Mouse (Mus musculus): ENCODE data around the gene Il12b.

Il12b gene

DNA sequence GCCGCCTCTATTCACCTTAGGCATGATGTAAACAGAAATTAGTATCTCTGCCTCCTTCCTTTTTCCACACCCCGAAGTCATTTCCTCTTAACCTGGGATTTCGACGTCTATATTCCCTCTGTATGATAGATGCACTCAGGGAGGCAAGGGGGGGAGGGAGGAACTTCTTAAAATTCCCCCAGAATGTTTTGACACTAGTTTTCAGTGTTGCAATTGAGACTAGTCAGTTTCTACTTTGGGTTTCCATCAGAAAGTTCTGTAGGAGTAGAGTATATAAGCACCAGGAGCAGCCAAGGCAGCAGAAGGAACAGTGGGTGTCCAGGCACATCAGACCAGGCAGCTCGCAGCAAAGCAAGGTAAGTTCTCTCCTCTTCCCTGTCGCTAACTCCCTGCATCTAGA lies at the start of gene Il12b:
Il12b (plus strand) TSS at position 301 of the 400 bp plus-strand sequence.
- no peak for DNase-seq (ENCODE audit: low read depth, low spot score)

DNA sequence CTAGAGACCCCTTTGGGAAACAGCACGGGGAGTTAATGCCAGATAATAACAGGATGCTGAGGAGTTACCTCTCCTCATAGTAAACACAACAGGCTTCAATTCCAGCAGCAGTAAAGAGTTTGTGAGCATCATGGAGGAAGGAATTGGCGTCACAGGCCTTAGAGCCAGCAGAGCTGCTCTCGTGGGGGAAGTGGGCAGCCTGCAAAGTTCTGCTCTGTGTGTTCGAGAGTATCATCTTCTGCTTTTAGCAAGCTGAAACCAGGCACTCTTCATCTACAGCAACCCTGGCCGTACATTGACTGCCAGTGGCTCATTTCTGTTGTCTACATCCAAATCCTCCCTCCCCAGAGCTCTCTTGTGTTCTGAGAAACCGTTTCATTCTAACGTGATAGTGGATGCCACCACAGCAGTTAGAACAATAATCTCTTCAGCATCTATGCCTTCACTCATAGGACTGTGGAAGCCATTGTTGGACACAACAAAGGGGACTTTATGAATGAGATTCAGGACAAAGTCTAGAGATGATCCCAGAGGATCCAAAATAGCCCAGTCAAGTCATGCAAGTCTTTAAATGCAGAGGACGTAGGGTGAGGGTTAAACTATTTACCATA lies 44.9 kb upstream of the Il12b start:
- DNase-seq (ENCODE audit: low read depth, low spot score), result no peak

- no peak for DNase-seq (ENCODE audit: low read depth, low spot score)
Measured at GRCm38 (mm10) chr11:44356171-44356570, 43.7 kb upstream of the Il12b start.

GRCm38 (mm10) chr11:44364536-44364935 lies 35.3 kb upstream of the Il12b start:
- DNase-seq (ENCODE audit: low read depth, low spot score), result no peak

GRCm38 (mm10) chr11:44367711-44368110 lies 32.2 kb upstream of the Il12b start:
- no peak for DNase-seq (ENCODE audit: low read depth, low spot score)

DNA sequence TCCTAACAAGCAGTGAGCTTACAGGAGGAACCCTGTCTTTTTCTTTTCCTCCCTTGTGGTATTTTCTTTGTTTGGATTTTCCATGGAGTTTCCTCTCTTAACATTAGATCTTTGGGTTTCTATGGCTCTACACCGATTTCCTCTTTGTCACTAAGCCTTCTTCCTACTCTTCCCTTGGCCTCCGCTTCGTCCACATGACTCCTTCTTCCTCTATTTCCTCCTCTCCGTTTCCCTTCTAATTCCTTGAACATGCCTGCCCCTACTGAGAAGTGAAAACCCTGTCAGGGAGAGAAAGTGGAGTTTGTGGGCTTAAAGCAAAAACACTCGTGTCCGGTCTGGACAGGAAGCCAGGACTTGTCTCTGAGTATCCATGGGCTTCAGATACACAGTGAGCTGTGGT lies 27.0 kb upstream of the Il12b start:
- no peak for DNase-seq (ENCODE audit: low read depth, low spot score)

- no peak for DNase-seq (ENCODE audit: low read depth, low spot score)
Measured at GRCm38 (mm10) chr11:44377879-44378278, 22.0 kb upstream of the Il12b start.

DNA sequence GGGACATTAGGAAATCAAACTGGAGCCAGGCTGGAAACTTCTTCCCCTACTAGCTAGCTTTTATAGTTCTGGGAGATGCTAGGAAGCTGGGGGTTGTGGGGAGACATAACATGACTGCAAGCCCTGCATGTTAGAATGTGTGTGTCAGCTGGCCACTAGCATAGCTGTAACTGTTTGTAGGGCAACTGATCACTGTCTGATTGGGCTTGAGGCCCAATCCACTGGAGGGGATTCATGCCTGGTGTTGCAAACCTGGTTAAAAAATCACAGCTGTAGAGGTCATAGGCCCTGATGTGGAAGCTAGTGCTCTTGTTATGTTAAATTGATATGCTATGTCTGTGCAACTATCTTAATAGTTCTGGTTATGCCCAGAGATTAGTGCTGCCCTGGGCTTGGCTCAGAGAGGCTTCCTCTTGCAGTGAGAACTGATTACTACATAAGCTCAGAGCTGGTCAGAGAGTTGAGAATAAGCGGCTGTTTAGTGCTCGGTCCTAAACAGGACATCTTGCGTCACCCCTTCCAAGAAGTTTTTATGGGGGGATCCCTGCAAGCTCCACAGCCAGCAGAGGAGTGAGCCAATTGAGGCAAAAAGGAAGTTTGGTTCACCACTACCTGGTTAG lies 19.3 kb upstream of the Il12b start:
- no peak for DNase-seq (ENCODE audit: low read depth, low spot score)

- DNase-seq (ENCODE audit: low read depth, low spot score), result no peak
Measured at GRCm38 (mm10) chr11:44382200-44382599, 17.7 kb upstream of the Il12b start.

DNA sequence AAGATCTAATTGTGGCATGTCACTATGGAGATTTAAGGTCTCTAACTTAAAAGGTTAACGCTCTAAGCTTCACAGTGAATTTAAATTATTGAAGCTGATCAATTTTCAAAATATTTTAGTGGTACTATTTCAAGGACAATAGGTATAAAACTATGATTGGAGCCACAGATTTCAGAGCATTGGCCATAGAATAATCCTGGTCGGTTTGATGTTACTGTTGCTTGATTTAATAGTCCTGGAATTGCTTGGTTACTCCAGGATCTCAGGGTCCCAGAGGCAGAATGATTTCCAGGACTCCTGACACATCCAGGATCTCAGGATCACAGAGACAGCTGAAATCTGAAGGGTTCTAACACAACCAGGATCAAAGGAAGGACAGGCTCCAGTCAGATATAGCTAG lies 12.8 kb upstream of the Il12b start:
- no peak for DNase-seq (ENCODE audit: low read depth, low spot score)

- DNase-seq (ENCODE audit: low read depth, low spot score), result no peak
Measured at GRCm38 (mm10) chr11:44389993-44390701, 9.7 kb upstream of the Il12b start.

- no peak for DNase-seq (ENCODE audit: low read depth, low spot score)
Measured at GRCm38 (mm10) chr11:44393101-44393810, 6.6 kb upstream of the Il12b start.

- DNase-seq (ENCODE audit: low read depth, low spot score), result no peak
Measured at GRCm38 (mm10) chr11:44395401-44395800, 4.5 kb upstream of the Il12b start.

DNA sequence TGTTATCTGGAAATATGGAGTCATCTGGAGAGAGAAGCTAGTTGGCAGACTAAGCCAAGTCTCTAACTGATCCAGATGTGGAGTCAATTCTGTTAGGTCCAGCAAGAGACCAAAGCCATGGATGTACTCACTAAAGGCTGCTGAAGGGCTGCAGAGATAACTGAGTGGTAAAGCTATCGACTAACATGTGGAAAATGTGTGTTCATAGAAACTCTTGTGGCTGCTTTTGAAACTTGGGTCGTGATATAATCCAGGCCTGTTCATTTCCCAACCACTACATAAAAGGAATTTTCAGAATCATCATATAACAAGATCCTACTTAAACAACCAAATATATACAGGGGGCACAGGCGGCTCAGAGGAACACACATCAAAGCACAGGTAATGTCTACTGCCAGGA lies 2.3 kb upstream of the Il12b start:
- DNase-seq (ENCODE audit: low read depth, low spot score), result no peak

DNA sequence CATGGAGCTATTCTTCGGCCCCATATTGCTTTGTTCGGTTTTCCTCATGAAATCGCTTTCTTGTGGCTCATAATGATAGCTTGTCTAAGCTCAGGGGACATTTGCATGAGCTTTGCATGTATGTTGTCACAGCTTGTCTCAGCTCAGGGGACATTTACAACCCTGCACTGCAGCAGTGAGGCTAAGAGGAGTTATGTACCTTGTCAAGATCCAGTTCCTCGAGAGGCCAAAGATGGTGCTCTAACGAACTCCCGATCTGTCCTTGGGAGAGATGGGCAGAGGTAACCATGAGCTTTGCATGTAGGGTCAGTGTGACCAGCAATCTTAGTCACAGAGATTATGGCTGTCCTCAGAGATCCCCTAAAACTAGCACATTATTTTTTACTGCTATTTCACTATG lies 1.5 kb upstream of the Il12b start:
- DNase-seq (ENCODE audit: low read depth, low spot score), result no peak

DNA sequence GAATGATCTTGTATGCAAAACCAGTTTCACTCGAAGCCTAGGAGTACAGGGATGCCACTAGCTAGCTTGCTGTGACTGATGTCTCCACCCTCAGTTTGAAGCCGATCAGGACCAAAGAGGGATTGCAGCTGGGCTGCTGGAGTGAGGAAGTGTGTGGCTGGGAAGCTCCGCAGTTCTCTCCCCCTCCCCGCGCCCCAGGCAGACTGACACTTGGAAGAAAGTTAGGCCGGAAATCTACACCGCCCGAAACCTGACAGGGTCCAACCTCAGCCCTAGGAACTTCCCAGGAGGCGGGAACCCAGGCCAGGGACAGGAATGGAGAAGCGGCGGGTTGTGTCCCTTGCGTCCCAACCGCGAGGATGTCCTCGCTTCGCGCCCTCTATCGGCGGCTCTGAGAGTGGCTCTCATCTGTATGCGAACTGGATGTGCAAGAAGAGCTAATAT lies 1.1 kb upstream of the Il12b start:
- DNase-seq (ENCODE audit: low read depth, low spot score), result peak; percentile 70

DNA sequence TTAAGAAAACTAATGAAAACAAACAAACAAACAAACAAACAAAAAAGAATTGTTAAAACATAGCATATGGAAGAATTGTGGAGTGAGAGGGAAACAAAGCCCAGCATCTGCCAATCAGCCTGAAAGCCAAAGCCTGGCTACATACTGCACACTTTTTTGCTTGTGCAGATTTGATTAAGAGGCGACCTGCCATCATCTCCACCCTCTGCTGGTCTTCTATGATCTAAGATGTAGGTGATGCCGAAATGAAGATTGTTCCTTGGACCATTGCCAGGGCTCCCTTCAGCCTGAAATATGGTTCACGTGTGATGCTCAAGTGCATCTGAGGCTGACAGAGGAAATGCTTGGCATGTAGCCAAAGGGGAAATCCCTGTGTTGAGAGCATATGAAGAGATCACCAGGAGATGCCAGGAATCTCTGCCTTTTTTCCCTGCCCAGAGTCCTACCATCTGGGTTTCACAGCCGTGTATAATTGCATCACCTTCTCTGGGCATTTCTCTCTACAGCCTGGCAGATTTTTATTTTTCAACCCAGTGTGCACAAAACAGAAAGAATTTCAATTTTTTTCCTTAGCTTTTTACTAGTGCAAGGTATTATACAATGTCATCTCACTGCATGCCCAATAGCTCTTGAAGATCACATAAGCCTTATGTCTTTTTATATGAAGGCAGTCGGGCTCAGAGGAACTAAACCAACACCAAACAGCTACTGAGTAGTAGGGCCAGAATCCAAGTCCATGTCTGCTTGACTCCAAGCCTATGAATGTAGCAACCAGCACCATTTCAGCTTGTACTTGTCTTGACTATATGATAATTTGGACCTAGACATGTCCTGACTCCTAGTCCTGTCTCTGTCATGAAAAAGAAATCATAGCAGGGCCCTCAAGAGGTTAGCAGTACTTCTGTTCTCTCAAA lies 2.0 kb downstream of the Il12b start:
- no peak for DNase-seq (ENCODE audit: low read depth, low spot score)

DNA sequence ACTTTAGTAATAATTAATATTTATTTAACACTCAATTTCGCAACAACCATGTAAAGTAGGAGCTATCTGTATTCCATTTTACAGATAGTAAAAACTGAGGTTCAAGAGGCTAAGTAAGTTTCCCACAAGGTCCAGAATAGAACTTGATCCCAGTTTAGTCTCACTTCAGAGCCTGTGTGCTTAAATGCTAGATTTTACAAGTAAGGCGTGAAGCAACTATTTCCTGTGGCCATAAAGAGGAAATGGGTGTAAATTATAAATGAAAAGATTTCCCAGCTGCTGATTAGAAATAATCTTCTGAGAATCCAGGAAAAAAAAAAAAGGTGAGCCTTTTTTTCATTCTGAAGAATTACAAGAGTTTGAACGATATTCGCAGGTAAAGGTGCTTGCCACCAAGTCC lies 5.2 kb downstream of the Il12b start:
- DNase-seq (ENCODE audit: low read depth, low spot score), result no peak

- no peak for DNase-seq (ENCODE audit: low read depth, low spot score)
Measured at GRCm38 (mm10) chr11:44405961-44406360, 6.1 kb downstream of the Il12b start.

- no peak for DNase-seq (ENCODE audit: low read depth, low spot score)
Measured at GRCm38 (mm10) chr11:44406457-44406856, 6.6 kb downstream of the Il12b start.

- DNase-seq (ENCODE audit: low read depth, low spot score), result no peak
Measured at GRCm38 (mm10) chr11:44408626-44409025, 8.8 kb downstream of the Il12b start.
